Mouse (Mus musculus) midbrain, embryonic 11.5 days (tissue): ENCODE results near the gene Gm49711. TPM values are rescaled to one million over a fixed set of nuclear protein-coding genes. Genes with fewer than 3 reads are reported as not detected.
"Not testable (repeated sequence)": the region's sequence is repeated elsewhere in the genome, so short reads cannot be mapped to it uniquely, and the experiment has no call there.

Source experiments
- ATAC-seq: fragments of 200-750 bp; cut with Nextera tagmentation; 2 replicates; pipeline ENCODE4 v1.8.0; 2017; ENCODE audit warnings: moderate TSS enrichment, moderate library complexity; ENCODE audit not compliant: low FRiP score
- DNase-seq: peaks from one replicate; pipeline ENCODE4 v3.0.0; 2015; ENCODE audit warnings: low spot score; ENCODE audit errors: missing footprints
- H3K27ac ChIP-seq: fragments of 300-500 bp; sonication (generic); 2 replicates; pipeline ENCODE4 v1.5.1; 2014; ENCODE audit warnings: low read depth, low read length
- H3K27me3 ChIP-seq: fragments of 300-500 bp; sonication (generic); 2 replicates; pipeline ENCODE4 v1.6.1; 2014; ENCODE audit warnings: mild to moderate bottlenecking, low read length, moderate library complexity, mixed read lengths; ENCODE audit not compliant: control insufficient read depth, insufficient read depth
- H3K36me3 ChIP-seq: fragments of 300-500 bp; sonication (generic); 2 replicates; pipeline ENCODE4 v1.6.1; 2014; ENCODE audit warnings: mild to moderate bottlenecking, low read length, moderate library complexity, mixed read lengths; ENCODE audit not compliant: control insufficient read depth, insufficient read depth
- H3K4me1 ChIP-seq: fragments of 300-500 bp; sonication (generic); 2 replicates; pipeline ENCODE4 v1.6.1; 2014; ENCODE audit warnings: low read length; ENCODE audit not compliant: control insufficient read depth, insufficient read depth
- H3K4me2 ChIP-seq: fragments of 300-500 bp; sonication (generic); 2 replicates; pipeline ENCODE4 v1.6.1; 2014; ENCODE audit warnings: mild to moderate bottlenecking, moderate library complexity
- H3K4me3 ChIP-seq: fragments of 300-500 bp; sonication (generic); 2 replicates; pipeline ENCODE4 v1.5.1; 2014; ENCODE audit warnings: low read depth, low read length
- H3K9ac ChIP-seq: fragments of 300-500 bp; sonication (generic); 2 replicates; pipeline ENCODE4 v1.6.1; 2014; ENCODE audit warnings: low read length
- H3K9me3 ChIP-seq: fragments of 300-500 bp; sonication (generic); 2 replicates; pipeline ENCODE4 v1.6.1; 2016; ENCODE audit warnings: low read length; ENCODE audit not compliant: control insufficient read depth
- WGBS: fragments of 180-500 bp; shearing (Covaris S2); extraction: QIAGEN DNeasy Blood & Tissue Kit; methylation state at CpG from one replicate; pipeline ENCODE4 v1.1.7; 2014; 5-methylcytosine and 5-hydroxymethylcytosine counted together
- polyA plus RNA-seq: library from polyadenylated mRNA; unstranded; fragments of >200 nt; fragmentation: Nextera tagmentation; extraction: Ambion mirVana; gene quantifications from 2 replicates; pipeline ENCODE4 v1.2.1, GENCODE M21; 2014

The Gm49711 gene
- polyA plus RNA-seq, 1 experiment from 2014 or later, result not detected

DNA sequence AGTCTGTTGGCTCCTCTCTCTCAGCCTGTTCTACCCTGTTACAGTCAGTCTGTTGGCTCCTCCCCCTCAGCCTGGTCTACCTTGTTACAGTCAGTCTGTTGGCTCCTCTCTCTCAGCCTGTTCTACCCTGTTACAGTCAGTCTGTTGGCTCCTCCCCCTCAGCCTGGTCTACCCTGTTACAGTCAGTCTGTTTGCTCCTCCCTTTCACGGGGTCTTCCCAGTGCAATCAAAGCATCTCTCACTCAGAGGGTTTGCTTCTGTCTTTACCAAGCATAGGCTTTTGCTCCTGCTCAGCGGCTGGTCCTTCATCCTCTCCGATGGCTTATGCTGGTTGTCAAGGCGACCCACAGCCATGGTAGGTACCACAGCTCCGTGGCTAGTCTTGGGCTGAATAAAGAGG, 152.2 kb downstream of the Gm49711 start:
- not testable (repeated sequence) for H3K27ac ChIP-seq, H3K9me3 ChIP-seq, H3K4me3 ChIP-seq, H3K36me3 ChIP-seq, H3K27me3 ChIP-seq, DNase-seq, H3K4me1 ChIP-seq, ATAC-seq, H3K9ac ChIP-seq, H3K4me2 ChIP-seq
- WGBS, result 76% methylated on average over 5 of the region's 5 CpGs

DNA sequence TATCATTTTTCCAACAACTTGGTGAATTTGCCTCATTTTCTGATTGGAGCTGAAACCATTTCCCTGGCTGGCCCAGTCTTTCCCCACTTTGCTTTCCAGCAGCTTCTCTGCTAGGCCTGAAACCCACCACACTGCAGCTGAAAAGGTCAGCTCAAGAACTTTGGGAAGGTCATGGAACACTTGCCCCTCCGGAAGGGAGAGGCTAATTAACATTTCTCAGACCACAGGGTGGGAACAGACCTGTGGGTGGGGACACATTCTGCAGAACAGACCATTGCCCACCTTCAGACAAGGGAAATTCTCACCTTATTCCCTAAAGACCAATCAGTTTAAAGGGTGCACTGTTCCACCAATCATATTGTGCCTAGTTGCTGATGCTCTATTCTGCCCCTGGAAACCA, 155.8 kb downstream of the Gm49711 start:
- not testable (repeated sequence) for H3K4me3 ChIP-seq, ATAC-seq, H3K4me2 ChIP-seq, H3K9ac ChIP-seq, H3K4me1 ChIP-seq, H3K9me3 ChIP-seq, H3K27me3 ChIP-seq, DNase-seq, H3K27ac ChIP-seq, H3K36me3 ChIP-seq
- WGBS, result 63% methylated on average over 1 of the region's 1 CpGs

DNA sequence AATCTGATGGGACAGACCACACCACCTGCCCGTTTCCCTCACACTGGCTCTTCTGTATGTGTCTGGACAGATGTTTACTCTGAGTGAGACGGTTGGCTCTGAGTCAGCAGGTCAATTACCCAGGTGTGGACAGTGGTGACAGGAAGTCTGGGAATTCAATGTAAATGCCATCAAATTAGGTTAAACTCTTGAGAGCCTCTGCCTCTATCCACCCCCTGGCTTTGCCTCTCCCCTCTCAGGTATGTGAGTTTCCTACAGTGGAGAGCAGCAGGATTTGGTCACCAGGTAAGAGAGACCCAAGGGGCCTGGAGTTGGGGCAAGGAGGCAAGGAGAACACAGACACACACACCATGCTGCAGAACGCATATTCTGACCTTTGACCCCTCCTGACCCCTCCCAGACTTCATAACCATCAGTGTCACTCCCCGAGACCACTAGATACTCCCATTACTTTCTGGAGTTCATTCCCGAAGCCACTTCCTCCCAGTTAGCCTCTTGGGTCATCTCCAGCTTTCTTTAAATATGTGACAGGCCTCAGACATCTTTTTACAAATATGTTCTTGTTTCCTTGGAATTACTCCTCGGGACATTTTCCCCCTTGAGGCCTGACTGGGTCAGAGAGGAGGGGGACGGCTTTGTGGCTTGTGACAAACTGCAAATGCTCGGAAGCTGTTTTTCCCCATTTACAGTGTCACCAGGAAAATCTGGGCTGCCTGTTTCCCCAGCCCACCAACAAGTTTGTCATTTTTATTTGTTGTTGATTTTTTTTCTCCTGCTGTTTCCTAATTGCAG, 157.7 kb downstream of the Gm49711 start:
- no peaks in the 10 kb centered on the region for H3K36me3 ChIP-seq
- no peak overlapping the region for H3K4me2 ChIP-seq
- no peak overlapping the region for H3K4me3 ChIP-seq
- no peaks in the 10 kb centered on the region for H3K4me1 ChIP-seq
- H3K9me3 ChIP-seq, result no peaks in the 10 kb centered on the region
- H3K27me3 ChIP-seq, result no peaks in the 10 kb centered on the region
- WGBS, result 69% methylated on average over 8 of the region's 8 CpGs
- DNase-seq (no peak), ATAC-seq (no peak)
- no peak overlapping the region for H3K27ac ChIP-seq
- H3K9ac ChIP-seq, result no peak overlapping the region

DNA sequence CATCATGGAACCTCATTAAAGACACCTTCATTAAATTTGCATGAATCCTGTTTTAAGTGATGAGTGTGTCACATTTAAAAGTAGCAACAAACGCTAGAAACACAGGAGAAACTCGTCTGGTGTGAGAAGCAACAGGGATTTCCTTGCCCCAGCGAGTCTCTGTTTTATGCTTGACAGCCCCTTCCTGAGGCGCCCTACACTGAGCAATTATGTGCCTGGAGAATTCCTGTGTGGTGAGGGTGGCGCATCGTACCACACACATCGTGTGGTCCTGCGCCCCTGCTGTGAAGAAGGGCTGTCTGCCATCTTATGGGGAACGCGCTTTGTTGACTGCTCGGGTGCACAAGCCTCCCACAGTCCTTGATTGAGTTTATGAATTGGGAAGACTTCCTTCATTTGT, 162.6 kb downstream of the Gm49711 start:
- no peak overlapping the region for H3K4me2 ChIP-seq
- H3K27ac ChIP-seq, result no peak overlapping the region
- no peak overlapping the region for H3K9ac ChIP-seq
- ATAC-seq (no peak), DNase-seq (peak; percentile 33)
- no peak overlapping the region for H3K4me3 ChIP-seq
- H3K36me3 ChIP-seq, result no peaks in the 10 kb centered on the region
- no peaks in the 10 kb centered on the region for H3K9me3 ChIP-seq
- no peaks in the 10 kb centered on the region for H3K27me3 ChIP-seq
- 93% methylated on average over 11 of the region's 11 CpGs for WGBS
- H3K4me1 ChIP-seq, result no peaks in the 10 kb centered on the region

DNA sequence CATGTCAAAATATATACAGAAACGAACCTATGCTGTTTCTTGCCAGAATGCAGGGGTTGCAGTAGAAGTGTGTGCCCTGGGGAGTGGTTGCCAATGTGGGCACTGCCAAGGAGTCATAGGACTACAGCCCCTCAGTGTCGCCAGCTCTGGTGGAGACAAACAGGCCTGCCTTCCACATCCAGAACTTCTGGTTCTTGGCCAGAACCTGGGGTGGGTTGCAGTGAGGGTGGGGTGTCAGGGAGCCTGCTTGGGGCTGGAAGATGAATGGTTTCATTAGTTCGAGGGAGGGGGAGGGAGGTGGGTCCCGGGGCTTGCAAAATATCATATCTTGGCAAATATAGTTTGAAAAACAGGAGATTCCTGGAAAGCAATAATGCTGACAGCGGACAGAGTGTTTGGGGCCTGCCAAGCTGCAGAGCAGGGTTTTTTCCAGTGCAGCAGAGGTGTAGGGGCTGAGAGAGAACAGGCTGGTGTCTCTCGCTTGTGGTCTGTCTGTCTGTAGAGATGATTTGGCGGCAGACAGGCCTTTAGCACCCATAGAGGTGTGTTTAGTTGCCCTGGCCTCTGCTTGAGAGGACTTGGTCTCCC, 170.3 kb downstream of the Gm49711 start:
- H3K4me3 ChIP-seq, result no peak overlapping the region
- H3K9ac ChIP-seq, result no peak overlapping the region
- H3K4me1 ChIP-seq, result no peaks in the 10 kb centered on the region
- H3K9me3 ChIP-seq, result no peaks in the 10 kb centered on the region
- H3K36me3 ChIP-seq, result no peaks in the 10 kb centered on the region
- ATAC-seq, result no peak
- H3K27ac ChIP-seq, result no peak overlapping the region
- WGBS, result 85% methylated on average over 7 of the region's 7 CpGs
- DNase-seq, result no peak
- no peaks in the 10 kb centered on the region for H3K27me3 ChIP-seq
- no peak overlapping the region for H3K4me2 ChIP-seq

DNA sequence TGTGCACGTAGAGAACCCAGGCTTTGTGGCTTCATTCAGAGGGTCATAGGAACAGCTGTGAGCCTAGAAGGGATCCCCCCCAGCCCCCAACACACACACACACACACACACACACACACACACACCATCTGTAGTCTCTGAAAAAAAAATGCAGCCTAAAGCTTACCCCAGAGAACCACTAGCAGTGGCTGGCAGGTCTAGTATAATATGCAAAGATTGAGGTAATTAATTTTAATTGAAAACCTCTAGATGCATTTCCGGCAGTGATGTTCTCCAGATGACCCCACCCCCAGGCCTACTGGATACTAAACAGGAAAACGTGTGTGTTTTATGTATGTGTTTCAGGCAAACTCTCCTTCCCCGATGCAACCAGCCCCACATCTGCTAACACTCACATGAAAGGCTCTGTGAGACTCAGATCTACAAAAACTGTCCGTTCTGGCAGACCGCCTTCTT, 172.4 kb downstream of the Gm49711 start:
- Histone ChIP-seq H3K9me3 (no peaks in the 10 kb centered on the region), H3K36me3 (no peaks in the 10 kb centered on the region), H3K4me3 (no peak overlapping the region), H3K4me1 (peaks cover 2% of the 10 kb centered on the region; the same call in 1 of the 2 replicates), H3K27me3 (no peaks in the 10 kb centered on the region), H3K27ac (no peak overlapping the region), H3K4me2 (no peak overlapping the region), H3K9ac (no peak overlapping the region)
- ATAC-seq, result no peak
- 86% methylated on average over 6 of the region's 6 CpGs for WGBS
- no peak for DNase-seq

DNA sequence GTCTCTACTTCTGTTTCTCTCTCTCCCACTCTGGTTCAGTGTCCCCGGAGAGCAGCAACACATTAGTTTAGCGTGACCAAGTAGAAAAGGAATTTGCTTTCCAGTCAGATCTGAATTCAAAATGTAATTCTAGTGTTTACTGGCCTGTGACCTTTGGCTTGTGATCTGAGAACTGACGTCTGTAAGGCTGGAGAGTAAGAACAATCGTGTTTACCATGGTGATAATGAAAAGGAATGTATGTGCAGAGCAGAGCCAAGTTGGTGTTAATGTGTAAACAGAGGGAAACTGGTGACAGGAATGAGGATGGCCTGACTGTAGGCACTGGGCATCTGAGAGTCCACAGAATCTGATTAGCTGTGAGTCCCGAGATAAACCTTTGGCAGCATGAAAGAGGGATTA, 176.4 kb downstream of the Gm49711 start:
- no peak overlapping the region for H3K27ac ChIP-seq
- H3K4me3 ChIP-seq, result no peak overlapping the region
- no peak overlapping the region for H3K4me2 ChIP-seq
- DNase-seq, result no peak
- H3K9ac ChIP-seq, result no peak overlapping the region
- WGBS, result 32% methylated on average over 5 of the region's 5 CpGs
- no peaks in the 10 kb centered on the region for H3K27me3 ChIP-seq
- H3K9me3 ChIP-seq, result no peaks in the 10 kb centered on the region
- ATAC-seq, result peak; percentile 38
- H3K36me3 ChIP-seq, result no peaks in the 10 kb centered on the region
- peaks cover 2% of the 10 kb centered on the region; the same call in 1 of the 2 replicates for H3K4me1 ChIP-seq

DNA sequence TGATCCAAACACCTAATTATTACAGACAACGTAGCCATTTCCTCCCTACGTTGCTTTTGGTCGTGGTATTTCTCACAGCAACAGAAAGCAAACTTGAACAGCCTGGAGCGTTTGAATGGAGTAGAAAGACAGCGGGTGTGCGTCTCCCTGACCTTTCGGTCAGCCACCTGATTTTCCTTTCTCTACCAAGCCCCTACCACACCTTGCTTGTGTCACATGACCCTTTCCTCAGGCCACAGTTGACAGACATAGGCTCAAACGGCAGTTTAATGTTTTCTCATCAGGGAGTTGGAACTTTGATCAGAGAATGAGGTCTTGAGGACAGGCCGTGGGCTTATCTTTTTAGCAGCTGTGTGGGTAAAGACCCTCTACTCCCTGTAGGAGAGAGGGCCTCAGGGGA, 177.1 kb downstream of the Gm49711 start:
- DNase-seq (no peak), ATAC-seq (no peak)
- Histone ChIP-seq H3K9ac (no peak overlapping the region), H3K27me3 (no peaks in the 10 kb centered on the region), H3K4me2 (no peak overlapping the region), H3K9me3 (no peaks in the 10 kb centered on the region), H3K4me1 (peaks cover 2% of the 10 kb centered on the region; the same call in 1 of the 2 replicates), H3K4me3 (no peak overlapping the region), H3K27ac (no peak overlapping the region), H3K36me3 (no peaks in the 10 kb centered on the region)
- 73% methylated on average over 9 of the region's 9 CpGs for WGBS
